Mouse (Mus musculus) embryo, embryonic 9.5 days (tissue): ENCODE results near the gene Glis2.
A peak's percentile ranks its signal among the peaks of the same experiment; 100 is the strongest.

Experiments
- DNase-seq: peaks from one replicate; pipeline ENCODE4 v3.0.0-alpha.2; 2017; ENCODE audit errors: extremely low spot score

The Glis2 gene

DNA sequence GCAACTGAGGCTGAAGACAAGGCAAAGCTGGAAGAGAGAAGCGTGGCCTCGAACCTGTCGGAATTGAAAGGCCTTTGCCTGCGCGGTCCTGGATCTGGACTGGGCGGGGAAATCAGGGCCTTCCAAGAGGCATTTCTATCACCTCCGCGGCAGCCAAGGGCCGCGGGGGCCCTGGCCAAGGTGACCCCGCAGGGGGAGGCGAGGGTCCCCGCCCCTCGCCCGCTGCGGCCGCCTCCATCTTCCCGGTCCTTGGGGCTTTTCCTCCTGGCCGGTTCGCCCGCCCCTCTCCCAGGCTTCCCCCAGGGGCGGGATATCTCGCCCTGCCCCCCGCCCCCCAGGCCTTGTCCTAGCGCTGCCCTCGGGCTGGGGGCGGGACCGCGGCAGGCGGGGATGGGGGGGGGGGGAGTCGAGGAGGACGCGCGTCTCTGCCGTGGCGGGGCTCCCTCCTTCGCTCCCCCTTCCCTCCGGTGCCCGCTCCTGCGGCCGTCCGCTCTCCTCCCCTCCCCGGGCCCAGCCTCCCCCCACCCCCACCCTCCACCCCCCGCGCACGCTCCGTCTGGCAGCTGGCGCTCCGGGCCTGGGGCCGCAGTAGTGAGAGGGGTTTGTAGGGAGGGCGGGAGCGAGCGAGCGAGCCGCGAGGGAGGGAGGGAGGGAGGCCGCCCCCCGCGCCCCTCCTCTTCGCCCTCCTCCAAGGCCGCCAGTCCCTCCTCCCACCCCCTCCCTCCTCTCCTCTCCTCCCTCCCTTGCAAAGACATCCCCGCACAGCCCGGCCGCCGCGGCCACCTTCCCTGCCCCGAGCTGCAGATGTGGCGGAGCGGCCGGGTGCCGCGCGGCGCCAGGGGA is at the start of gene Glis2:
Gene Glis2, plus strand, starts transcription at position 743 of the 843 bp plus-strand sequence.
- DNase-seq, result peak; percentile 93

GRCm38 (mm10) chr16:4544845-4545244 is 49.7 kb upstream of the Glis2 start:
- no peak for DNase-seq

- no peak for DNase-seq
Observed at GRCm38 (mm10) chr16:4546838-4547237, 47.7 kb upstream of the Glis2 start.

DNA sequence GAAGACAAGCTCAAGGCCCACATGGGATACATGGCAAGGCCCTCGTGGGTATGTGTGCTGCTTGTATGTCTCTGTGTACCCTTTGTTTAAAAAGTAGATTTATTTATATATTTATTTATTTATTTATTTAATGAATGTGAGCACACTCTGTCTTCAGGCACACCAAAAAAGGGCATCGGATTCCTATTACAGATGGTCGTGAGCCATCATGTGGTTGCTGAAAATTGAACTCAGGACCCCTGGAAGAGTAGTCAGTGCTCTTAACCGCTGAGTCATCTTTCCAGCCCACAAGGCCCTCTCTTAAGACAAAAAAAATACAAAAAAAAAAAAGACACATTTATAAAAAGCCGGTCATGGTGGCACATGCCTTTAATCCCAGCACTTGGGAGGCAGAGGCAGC is 46.9 kb upstream of the Glis2 start:
- no peak for DNase-seq

GRCm38 (mm10) chr16:4548953-4549688 is 45.4 kb upstream of the Glis2 start:
- DNase-seq, result no peak

DNA sequence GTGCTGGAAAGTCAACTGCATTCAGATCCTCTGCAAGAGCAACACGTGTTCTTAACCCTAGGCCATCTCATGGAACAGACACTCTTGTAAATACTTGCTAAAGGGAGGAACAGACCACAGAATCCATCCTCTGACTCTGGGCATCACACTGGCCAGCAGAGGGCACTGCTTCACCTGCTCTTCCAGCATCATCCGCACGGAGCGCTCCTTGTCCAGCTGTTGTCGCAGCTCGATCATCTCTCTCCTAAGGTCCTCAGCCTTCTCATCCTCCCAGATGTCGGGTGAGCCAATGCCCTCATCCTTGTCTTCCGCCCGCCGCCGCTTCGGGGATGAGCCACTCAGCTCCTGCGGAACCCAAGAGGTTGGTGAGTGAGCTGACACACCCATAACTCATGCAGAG is 43.5 kb upstream of the Glis2 start:
- peak; percentile 48 for DNase-seq

DNA sequence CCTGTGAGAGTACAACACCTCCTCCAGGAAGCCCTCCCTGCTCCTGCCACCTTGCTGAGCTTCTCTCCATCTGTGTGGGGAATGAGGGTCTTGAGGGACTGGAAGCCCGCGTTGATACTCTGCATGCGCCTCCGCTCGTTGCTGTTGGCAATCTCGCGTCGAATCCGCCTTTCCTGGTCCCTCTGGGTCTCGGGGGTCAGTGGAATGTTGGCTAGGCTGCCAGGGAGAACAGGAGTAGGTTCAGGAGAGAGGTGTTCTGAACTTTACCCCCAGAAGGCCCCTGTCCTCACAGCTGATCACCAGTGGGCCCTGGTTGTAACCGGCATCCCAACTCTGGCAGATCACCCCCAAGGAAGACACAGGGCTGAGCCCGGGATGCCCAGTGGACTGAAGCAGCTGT is 42.6 kb upstream of the Glis2 start:
- no peak for DNase-seq

- DNase-seq, result peak; percentile 68
Observed at GRCm38 (mm10) chr16:4552829-4553550, 41.5 kb upstream of the Glis2 start.

DNA sequence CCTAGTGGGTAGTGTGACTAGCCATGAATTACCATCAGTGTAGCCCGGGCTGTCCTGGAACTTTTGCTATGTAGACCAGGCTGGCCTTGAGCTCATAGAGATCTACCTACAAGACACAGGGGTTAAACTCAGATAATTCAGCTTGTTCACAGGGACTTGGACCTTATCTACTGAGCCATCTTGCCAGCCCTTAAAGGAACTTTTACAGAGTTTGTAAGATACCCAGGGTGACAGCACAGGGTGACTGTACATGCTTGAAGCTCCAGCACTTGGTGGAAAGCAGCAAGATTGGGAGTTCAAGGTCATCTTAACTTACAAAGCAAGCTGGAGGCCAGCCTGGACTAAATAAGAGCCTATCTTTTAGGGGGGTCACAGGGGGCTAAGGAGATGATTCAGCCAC is 39.0 kb upstream of the Glis2 start:
- DNase-seq, result no peak

- DNase-seq, result no peak
Observed at GRCm38 (mm10) chr16:4557085-4557484, 37.4 kb upstream of the Glis2 start.

GRCm38 (mm10) chr16:4557949-4558348 is 36.6 kb upstream of the Glis2 start:
- DNase-seq, result peak; percentile 65

DNA sequence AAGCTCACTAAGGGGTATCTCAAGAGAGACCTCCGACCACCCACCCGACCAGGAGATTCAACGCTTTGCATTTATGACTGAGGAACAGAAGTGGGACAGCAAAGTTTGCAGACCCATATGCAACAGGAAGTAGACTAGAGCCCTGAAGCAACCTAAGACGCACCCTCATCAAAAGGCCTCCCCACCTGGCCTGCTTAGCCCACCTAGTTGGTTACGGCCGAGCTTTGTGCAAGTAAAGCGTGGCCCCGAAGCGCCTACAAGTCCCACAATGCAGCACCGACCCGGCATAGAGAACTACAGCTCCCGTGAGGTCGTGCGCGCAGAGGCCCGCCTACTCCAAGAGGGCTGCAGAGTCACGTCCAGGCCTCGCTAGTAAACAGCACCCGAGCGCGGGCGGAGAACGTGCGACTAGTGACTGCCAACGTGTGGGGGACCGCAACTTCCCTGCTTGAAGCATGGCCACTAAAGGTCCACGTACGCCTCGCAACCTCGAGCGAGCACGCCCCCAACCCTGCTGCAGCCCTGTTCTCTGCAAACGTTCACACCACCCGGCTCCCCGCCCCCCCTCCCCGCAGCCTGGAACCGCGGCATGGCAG is 36.0 kb upstream of the Glis2 start:
- DNase-seq, result peak; percentile 94

DNA sequence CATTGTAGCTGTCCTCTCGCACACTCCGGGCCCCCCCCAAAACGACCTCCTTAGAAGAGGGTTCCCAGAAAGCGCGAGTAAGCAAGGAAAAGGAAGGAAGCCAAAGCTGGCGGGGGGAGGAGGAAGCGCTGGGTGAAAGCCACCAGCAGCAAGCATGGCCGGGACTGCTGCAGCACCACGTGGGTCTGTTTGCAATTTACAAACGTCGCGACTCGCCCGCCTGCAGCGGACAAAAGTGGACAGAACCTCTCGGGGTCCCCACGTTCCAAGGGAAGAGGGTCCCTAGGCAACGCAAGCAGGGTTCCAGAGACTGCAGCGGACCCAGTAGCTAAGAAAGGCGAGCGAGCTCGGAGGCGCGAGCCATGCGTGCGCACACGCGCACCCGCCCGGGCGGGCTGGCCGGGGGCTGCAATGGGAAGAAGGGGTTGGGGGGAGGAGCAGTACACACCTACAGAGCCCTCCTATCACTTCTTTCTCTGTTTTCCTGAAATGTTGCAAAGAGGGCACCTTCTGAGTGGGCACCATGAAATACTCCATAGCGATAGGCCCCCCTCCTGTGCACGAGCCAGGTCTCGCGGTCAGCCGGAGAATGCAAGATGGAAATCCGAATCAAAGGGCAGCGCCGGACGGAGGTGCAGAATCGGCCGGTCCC is 35.4 kb upstream of the Glis2 start:
- DNase-seq, result peak; percentile 82

- DNase-seq, result peak; percentile 96
Observed at GRCm38 (mm10) chr16:4559715-4560144, 34.8 kb upstream of the Glis2 start, which contains the start of gene Tfap4. Tfap4 (minus strand) TSS chr16:4559854.

DNA sequence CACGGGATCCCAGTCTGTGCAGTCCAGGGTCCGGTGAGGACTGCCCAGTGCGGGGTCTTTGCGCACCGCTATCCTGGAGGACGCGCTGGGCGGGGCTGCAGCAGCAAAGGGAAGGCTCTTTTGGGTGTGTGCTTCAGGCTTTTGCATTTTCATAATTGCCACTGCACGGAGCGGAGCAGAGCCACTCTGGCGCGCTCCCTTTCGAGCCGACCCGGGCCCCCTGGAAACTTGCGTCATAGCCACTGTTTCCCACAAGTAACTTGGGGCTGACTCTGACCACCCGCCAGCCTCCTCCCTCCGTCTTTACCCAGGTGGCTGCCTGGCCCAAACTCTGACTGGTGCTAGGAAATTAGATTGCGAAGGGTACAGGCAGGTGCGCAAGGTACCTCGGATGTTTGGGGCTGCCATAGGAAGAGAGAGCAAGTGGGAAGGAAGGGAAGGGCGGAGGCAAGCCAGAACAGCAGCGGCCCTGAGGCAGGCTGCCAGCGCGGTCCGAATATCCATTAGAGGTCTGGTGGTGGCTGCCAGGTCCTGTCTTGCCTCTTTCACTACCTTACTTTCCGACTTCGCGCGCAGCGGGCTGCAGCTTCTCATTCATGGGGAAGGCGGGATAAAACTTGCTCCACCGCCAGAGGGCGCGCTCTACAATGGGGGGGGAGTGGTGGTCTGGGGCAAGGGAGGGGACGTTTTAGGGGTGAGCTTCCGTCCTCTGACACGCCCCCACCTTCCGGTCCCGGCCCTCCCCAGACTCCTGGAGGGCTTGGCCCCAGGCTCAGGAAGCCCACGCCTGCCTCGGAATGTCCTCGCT is 34.2 kb upstream of the Glis2 start:
- peak; percentile 82 for DNase-seq

DNA sequence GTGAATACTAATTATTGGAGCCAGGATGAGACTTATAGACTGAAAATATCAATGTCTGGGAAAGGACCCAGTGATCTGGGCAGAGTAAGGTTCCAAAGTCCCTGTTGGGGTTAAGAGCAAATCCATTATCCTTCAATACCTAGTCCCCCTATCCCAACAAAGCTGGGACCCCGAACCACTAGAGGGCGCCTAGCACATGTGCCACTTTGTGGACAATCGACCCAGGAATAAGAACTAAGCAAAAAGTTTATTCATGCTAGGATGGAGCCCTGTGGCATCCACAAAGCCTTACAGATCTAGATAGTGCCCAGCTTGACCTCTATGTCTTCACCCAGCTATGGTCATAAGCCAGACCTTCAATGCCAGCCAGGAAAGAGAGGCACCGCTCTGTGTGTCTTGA is 26.6 kb upstream of the Glis2 start:
- DNase-seq, result peak; percentile 83

DNA sequence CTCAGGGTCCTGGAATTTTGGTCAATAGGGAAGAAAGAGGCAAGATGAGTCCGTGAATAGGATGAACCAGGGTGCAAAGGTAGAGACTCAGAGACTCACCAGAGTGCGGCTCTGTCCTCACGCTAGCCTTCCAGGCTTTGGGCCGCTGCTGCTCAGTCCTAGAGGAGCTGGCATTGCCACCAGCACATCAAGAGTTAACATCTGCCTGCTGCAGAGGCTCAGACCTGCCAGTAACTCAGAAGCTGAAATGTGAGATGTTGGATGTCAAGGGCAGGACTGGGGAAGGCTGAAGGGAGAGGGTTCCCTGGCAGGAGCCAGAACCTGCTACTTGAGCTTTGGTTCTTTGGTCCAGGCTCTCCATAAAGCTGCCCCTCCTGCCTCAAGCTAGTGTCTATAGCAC is 23.8 kb upstream of the Glis2 start:
- no peak for DNase-seq

GRCm38 (mm10) chr16:4576038-4576437 is 18.5 kb upstream of the Glis2 start:
- DNase-seq, result no peak

GRCm38 (mm10) chr16:4576873-4577272 is 17.6 kb upstream of the Glis2 start:
- no peak for DNase-seq

- DNase-seq, result no peak
Observed at GRCm38 (mm10) chr16:4578630-4579029, 15.9 kb upstream of the Glis2 start.
